Mouse (Mus musculus): ENCODE measurements around the gene Zfp493. TPM values are rescaled to one million over a fixed set of nuclear protein-coding genes. Genes with fewer than 3 reads are reported as not detected.
A peak's percentile ranks its signal among the peaks of the same experiment; 100 is the strongest.
"Not testable (repeated sequence)": the region's sequence is repeated elsewhere in the genome, so short reads cannot be mapped to it uniquely, and the experiment has no call there.

Gene Zfp493
- 3.1 and 4.4 TPM in 2 replicates for polyA plus RNA-seq (2014; fragmentation: Nextera tagmentation; extraction: Ambion mirVana)

DNA sequence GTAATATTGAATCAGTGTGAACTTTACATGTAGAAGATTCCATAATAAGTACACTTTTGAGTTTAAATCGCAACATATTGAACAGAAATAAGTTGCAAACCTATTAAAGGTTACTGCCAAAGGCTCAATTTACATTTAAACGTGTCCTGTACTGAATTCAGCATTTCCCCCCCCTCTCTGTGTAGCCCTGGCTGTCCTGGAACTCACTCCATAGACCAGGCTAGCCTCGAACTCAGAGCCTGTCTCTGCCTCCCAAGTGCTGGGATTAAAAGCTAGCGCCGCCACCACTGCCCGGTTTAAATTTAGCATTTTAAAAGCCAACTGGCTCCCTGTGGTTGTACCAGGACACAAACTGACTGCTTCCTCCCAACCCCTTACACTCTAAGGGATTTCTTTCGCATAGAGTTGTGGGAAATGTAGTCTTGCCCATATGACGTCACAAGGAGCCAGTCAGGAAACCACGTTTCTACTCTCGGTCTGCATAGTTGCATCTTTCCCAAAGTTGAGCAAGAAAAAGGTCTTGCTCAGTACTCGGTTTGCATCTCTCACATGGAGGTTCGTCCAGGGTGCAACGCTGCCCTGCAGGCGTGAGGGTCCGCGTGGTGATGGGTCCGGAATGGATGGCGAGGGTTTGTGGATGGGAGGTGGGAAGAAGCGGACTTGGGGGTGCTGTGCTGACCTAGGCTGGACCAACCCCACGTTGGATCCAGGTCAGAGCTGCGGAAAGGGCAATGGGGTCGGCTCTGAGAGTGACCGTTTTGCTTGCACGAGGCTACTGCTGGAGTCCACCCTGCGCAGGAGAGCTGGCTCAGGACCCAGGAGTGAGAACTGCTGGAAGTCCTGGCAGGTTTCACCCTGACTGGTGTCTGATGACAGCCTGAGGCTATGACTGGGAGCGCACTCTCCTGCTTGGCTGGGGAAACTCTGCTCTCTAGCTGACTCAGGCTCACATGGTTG, at the start of gene Zfp493:
Zfp493 (plus strand) TSS at position 429 of the 957 bp plus-strand sequence.
- DNase-seq (peak; percentile 90), ATAC-seq (ENCODE audit: insufficient read depth) (peak; percentile 98)
- Histone ChIP-seq H3K9me3 (ENCODE audit: low read depth, low read length) (no peaks in the 10 kb centered on the region), H3K36me3 (ENCODE audit: insufficient read depth) (no peaks in the 10 kb centered on the region), H3K27ac (ENCODE audit: low read depth) (no peak within 1 kb of the TSS), H3K27me3 (ENCODE audit: insufficient read depth, low read length) (no peaks in the 10 kb centered on the region), H3K4me2 (peak within 1 kb of the TSS; percentile 64), H3K9ac (peak within 1 kb of the TSS; percentile 51), H3K4me3 (ENCODE audit: low read depth, low read length) (peak within 1 kb of the TSS; percentile 57), H3K4me1 (ENCODE audit: insufficient read depth) (no peaks in the 10 kb centered on the region)
- WGBS = 8% methylated on average over 26 of the region's 26 CpGs
- TF ChIP-seq CTCF (IDR thresholded peaks at IDR 0.05; ENCODE audit: low read depth) = no peak

DNA sequence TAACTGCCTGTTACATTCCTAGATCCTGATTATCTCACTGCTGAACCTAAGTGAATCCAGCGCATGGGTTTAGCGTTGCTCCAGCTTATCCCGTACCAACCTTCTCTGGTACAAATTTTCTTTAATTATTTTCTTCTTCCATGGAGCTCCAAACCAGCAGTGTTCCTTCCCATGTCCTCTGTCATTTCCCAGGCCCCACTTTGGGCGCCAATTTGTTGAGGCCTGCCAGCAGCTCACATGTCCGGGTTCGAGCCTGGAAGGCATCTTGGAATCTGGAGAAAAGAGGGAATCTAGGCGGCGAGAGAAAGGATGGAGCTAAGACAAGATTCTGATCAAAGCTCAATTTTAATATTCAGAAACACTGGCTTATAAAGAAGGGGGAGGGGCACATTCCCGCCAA, 45.1 kb upstream of the Zfp493 start:
- H3K27ac ChIP-seq (ENCODE audit: low read depth); H3K9ac ChIP-seq; H3K4me3 ChIP-seq (ENCODE audit: low read depth, low read length); H3K27me3 ChIP-seq (ENCODE audit: insufficient read depth, low read length); DNase-seq; H3K36me3 ChIP-seq (ENCODE audit: insufficient read depth); H3K9me3 ChIP-seq (ENCODE audit: low read depth, low read length); ATAC-seq (ENCODE audit: insufficient read depth); H3K4me2 ChIP-seq; H3K4me1 ChIP-seq (ENCODE audit: insufficient read depth): not testable (repeated sequence)
- 90% methylated on average over 9 of the region's 9 CpGs for WGBS

DNA sequence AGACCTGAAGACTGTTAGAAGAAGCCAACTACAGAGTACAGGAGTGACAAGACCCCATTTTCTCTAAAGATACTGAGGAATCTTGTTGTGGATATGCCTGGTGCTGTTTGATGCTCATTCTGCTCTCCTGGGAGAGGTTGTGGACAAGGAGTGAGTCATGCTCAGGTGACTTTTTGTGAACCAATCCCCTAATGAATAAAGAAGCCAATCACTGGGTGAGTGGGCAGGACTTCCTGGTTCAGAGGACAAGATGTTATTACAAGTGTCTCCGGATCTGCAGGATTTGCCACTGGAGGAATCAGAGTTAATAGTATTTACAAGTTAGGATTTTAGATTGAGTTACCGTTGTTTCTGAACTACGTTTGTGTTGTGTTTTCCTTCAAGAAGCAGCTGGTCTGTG, 36.6 kb upstream of the Zfp493 start:
- H3K4me2 ChIP-seq = no peak overlapping the region
- H3K4me1 ChIP-seq (ENCODE audit: insufficient read depth) = no peaks in the 10 kb centered on the region
- H3K9ac ChIP-seq = no peak overlapping the region
- H3K27me3 ChIP-seq (ENCODE audit: insufficient read depth, low read length) = no peaks in the 10 kb centered on the region
- 85% methylated on average over 3 of the region's 3 CpGs for WGBS
- no peak for ATAC-seq (ENCODE audit: insufficient read depth)
- H3K4me3 ChIP-seq (ENCODE audit: low read depth, low read length) = no peak overlapping the region
- peaks cover 2% of the 10 kb centered on the region; the same call in 1 of the 2 replicates for H3K9me3 ChIP-seq (ENCODE audit: low read depth, low read length)
- no peak for TF ChIP-seq CTCF (IDR thresholded peaks at IDR 0.05; ENCODE audit: low read depth)
- DNase-seq = no peak
- H3K36me3 ChIP-seq (ENCODE audit: insufficient read depth) = peaks cover 2% of the 10 kb centered on the region
- no peak overlapping the region for H3K27ac ChIP-seq (ENCODE audit: low read depth)

DNA sequence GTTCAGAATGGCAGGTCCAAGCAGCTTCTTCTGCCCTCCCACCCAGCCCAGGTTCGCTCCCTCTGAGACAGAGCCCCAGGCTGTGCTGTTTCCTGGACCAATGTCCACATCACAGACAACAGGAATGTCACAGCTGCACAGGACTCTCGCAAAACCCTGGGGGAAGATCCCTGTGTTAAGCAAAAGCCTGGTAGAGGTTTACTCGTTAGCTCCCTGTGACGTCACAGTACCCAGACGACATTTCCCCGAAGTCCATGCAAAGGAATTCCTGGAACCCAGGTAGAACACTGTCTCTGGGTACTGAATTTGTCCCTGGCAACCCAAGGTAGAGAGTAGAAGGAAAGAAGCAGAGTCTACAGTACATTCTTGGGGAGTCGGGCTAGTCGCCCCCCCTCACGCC, 35.6 kb upstream of the Zfp493 start:
- H3K36me3 ChIP-seq (ENCODE audit: insufficient read depth) = peaks cover 11% of the 10 kb centered on the region
- H3K27ac ChIP-seq (ENCODE audit: low read depth) = no peak overlapping the region
- no peak overlapping the region for H3K4me3 ChIP-seq (ENCODE audit: low read depth, low read length)
- ATAC-seq (ENCODE audit: insufficient read depth) = no peak
- H3K4me1 ChIP-seq (ENCODE audit: insufficient read depth) = no peaks in the 10 kb centered on the region
- no peak for DNase-seq
- H3K9me3 ChIP-seq (ENCODE audit: low read depth, low read length) = peaks cover 7% of the 10 kb centered on the region; the same call in 1 of the 2 replicates
- no peak overlapping the region for H3K9ac ChIP-seq
- no peaks in the 10 kb centered on the region for H3K27me3 ChIP-seq (ENCODE audit: insufficient read depth, low read length)
- TF ChIP-seq CTCF (IDR thresholded peaks at IDR 0.05; ENCODE audit: low read depth) = no peak
- no peak overlapping the region for H3K4me2 ChIP-seq
- WGBS = 85% methylated on average over 9 of the region's 9 CpGs

DNA sequence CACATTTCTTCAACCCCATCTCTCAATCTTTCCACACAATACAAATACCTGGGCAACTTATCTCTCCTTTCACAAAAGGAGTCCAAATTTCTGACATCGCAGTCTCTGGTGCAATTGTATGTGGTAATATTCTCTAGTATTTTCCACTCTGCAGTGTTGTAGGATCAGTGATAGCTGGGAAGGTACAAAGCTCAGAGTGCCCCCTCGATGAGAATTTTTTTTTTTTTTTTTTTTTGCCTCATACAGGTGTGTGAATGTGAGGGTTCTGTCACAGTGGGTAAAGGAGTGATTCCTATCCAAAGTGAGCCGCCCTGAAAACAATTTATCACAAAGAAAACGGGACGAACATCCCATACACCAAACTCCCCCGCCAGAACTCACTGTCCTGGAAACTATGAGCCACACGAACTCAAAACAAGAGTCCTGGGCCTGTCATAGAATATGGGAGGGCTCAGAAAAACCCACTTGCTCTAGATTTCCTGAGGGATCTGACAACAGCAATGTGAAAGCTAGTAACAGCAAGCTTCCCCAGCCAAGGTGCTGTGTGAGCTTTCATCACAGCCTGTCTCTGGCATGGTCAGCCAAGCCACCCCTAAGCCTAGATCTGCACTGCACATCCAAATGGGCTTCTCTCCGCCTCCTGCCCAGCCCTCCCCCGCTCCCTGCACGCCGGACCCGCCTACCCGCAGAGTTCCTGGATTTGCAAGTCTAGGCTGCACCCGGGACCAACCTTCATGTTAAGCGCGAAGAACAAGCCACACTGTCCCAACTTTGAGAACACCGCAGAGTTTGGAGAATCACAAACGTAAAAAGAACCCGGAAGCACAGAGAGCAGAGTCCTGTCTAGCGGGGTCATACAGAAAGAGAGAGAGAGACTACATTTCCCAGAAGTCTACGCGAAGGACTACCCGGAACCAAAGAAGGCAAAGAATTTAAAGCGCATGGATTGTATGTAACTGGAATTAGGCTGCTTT, 24.9 kb upstream of the Zfp493 start, which contains the start of gene Zfp85:
Zfp85 (minus strand) TSS at position 896 of the 974 bp plus-strand sequence.
- 4% methylated on average over 24 of the region's 24 CpGs for WGBS
- Histone ChIP-seq H3K36me3 (ENCODE audit: insufficient read depth) (no peaks in the 10 kb centered on the region), H3K9me3 (ENCODE audit: low read depth, low read length) (no peaks in the 10 kb centered on the region), H3K4me3 (ENCODE audit: low read depth, low read length) (peak within 1 kb of the TSS; percentile 62), H3K27ac (ENCODE audit: low read depth) (peak within 1 kb of the TSS; percentile 77), H3K4me1 (ENCODE audit: insufficient read depth) (no peaks in the 10 kb centered on the region), H3K27me3 (ENCODE audit: insufficient read depth, low read length) (no peaks in the 10 kb centered on the region), H3K9ac (peak within 1 kb of the TSS; percentile 67), H3K4me2 (peak within 1 kb of the TSS; percentile 61)
- TF ChIP-seq CTCF (IDR thresholded peaks at IDR 0.05; ENCODE audit: low read depth) = no peak
- DNase-seq = peak; percentile 84
- peak; percentile 97 for ATAC-seq (ENCODE audit: insufficient read depth)

DNA sequence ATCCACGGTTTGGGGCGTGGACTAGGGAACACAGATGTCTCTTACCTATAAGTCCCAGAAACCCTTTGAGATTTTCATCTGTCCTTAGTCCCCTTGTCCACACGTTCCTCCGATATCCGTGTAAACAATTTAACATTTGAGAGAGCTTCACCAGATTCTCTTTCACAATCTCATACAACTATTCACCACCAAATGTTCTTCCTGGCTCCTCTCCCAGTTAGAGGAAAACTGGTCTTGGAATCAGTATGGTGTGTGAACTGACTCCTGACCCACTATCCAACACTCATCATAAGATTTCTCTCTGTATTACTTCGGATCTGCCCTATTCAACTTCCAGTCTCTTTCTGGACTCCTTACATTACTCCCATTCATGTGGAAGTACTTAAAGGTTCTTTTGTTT, 23.7 kb upstream of the Zfp493 start:
- Histone ChIP-seq H3K27me3 (ENCODE audit: insufficient read depth, low read length) (no peaks in the 10 kb centered on the region), H3K36me3 (ENCODE audit: insufficient read depth) (no peaks in the 10 kb centered on the region), H3K9ac (no peak overlapping the region), H3K4me3 (ENCODE audit: low read depth, low read length) (0 out of 2 replicates have a peak overlapping the region, but pooled peaks have one; percentile 62), H3K27ac (ENCODE audit: low read depth) (no peak overlapping the region), H3K4me1 (ENCODE audit: insufficient read depth) (no peaks in the 10 kb centered on the region), H3K9me3 (ENCODE audit: low read depth, low read length) (no peaks in the 10 kb centered on the region), H3K4me2 (peak overlapping the region; percentile 61; the same call in 1 of the 2 replicates)
- ATAC-seq (ENCODE audit: insufficient read depth) = no peak
- TF ChIP-seq CTCF (IDR thresholded peaks at IDR 0.05; ENCODE audit: low read depth) = no peak
- 72% methylated on average over 6 of the region's 6 CpGs for WGBS
- DNase-seq = no peak

Data from lung, embryonic 14.5 days (tissue).